Mouse (Mus musculus) kidney, adult 2 months (tissue): Measurements from ENCODE around the gene Ppp1r27.

Experiments used
- CTCF ChIP-seq: fragments of 200-500 bp; conservative IDR thresholded peaks from 2 replicates; pipeline ENCODE4 v1.5.1; 2011; ENCODE audit warnings: low read depth, mild to moderate bottlenecking, control low read depth, low read length, moderate library complexity, mixed read lengths; ENCODE audit not compliant: insufficient read depth, insufficient read length
- POLR2A ChIP-seq: fragments of 200-500 bp; IDR thresholded peaks from one replicate; pipeline ENCODE4 v1.6.1; 2011; ENCODE audit warnings: low read depth, low read length, control low read depth

GRCm38 (mm10) chr11:120578024-120578693, 27.2 kb upstream of the Ppp1r27 start:
- no peak for TF ChIP-seq POLR2A
- no peak for TF ChIP-seq CTCF
